Mouse (Mus musculus): ENCODE data around the gene Chrna1. TPM values are rescaled to one million over a fixed set of nuclear protein-coding genes. Genes with fewer than 3 reads are reported as not detected.
A peak's percentile ranks its signal among the peaks of the same experiment; 100 is the strongest.

The Chrna1 gene
- polyA plus RNA-seq, 1 experiment from 2014 or later: 0.19 TPM

DNA sequence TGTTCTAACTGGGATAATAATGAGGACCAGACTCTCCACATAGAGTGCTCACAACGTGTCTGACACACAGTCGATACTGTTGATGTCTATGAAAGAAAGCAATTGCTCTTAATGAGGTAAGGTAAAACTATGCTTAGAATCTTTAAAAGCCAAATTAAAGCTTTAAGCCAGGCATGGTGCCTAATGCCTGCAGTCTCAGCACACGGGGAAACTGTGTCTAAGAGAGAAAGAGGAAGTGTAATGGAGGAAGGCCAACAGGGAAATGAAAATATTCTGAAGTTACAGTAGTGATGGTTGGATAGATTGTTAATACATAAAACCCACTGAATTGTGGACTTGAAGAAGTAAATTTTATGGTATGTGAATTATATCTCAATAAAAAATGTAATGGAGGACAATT is 25.7 kb downstream of the Chrna1 start:
- H3K9me3 ChIP-seq (ENCODE audit: control insufficient read depth, low read length): no peaks in the 10 kb centered on the region
- ATAC-seq (ENCODE audit: low read depth): no peak
- no peaks in the 10 kb centered on the region for H3K4me1 ChIP-seq (ENCODE audit: control insufficient read depth, insufficient read depth, low read length)
- H3K9ac ChIP-seq (replicated peaks; ENCODE audit: low read depth, low read length): no peak overlapping the region
- WGBS: 77% methylated on average over 3 of the region's 3 CpGs
- H3K27me3 ChIP-seq (ENCODE audit: control insufficient read depth, insufficient read depth, low read length): no peaks in the 10 kb centered on the region
- no peak overlapping the region for H3K4me2 ChIP-seq (ENCODE audit: low read depth, low read length)
- H3K36me3 ChIP-seq (ENCODE audit: control insufficient read depth, insufficient read depth, low read length): no peaks in the 10 kb centered on the region
- no peak overlapping the region for H3K27ac ChIP-seq (ENCODE audit: low read depth, low read length)
- H3K4me3 ChIP-seq (ENCODE audit: low read depth, low read length): no peak overlapping the region

DNA sequence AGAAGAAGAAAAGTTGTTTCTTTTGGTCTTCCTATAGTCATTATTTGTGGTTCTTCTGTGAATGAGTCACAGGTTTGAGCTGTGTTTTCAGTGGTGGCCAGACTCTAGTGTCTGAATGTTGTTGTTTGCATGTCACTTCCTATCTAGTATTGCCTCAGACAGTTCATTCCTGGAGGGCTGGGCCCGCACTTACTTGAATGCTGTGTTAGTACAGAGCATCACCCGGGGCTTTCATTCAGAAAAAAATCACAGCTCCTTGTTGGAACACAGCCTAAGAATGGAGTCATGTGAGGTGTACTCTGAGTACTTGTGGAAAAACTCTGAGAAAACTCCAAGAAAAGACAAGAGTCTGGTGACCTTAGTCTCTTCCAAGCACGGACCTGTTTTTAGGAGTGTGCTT is 27.2 kb downstream of the Chrna1 start:
- no peak overlapping the region for H3K9ac ChIP-seq (replicated peaks; ENCODE audit: low read depth, low read length)
- H3K9me3 ChIP-seq (ENCODE audit: control insufficient read depth, low read length): no peaks in the 10 kb centered on the region
- H3K27me3 ChIP-seq (ENCODE audit: control insufficient read depth, insufficient read depth, low read length): no peaks in the 10 kb centered on the region
- H3K4me2 ChIP-seq (ENCODE audit: low read depth, low read length): no peak overlapping the region
- no peaks in the 10 kb centered on the region for H3K36me3 ChIP-seq (ENCODE audit: control insufficient read depth, insufficient read depth, low read length)
- WGBS: 81% methylated on average over 3 of the region's 3 CpGs
- H3K4me1 ChIP-seq (ENCODE audit: control insufficient read depth, insufficient read depth, low read length): no peaks in the 10 kb centered on the region
- ATAC-seq (ENCODE audit: low read depth): no peak
- H3K4me3 ChIP-seq (ENCODE audit: low read depth, low read length): no peak overlapping the region
- no peak overlapping the region for H3K27ac ChIP-seq (ENCODE audit: low read depth, low read length)

DNA sequence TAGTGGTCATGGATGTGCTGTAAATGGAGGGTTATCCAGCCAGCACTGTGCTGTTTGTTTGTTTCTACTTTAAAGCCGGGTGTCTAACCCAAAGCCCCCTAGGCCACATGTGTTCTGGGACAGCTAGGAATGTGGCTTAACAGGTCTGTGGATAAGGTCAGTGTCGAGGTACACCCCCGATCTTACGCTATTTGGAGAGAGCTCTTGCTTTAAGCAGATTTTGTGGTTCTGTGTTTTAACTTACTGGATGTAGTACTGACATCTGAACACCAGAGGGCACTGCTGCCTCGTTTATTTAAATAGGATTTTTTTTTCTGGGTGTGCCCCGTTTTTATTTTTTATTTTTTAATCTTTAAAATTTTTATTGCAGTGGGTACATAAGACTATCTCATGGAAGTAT is 29.4 kb downstream of the Chrna1 start:
- no peak overlapping the region for H3K27ac ChIP-seq (ENCODE audit: low read depth, low read length)
- no peaks in the 10 kb centered on the region for H3K27me3 ChIP-seq (ENCODE audit: control insufficient read depth, insufficient read depth, low read length)
- H3K36me3 ChIP-seq (ENCODE audit: control insufficient read depth, insufficient read depth, low read length): no peaks in the 10 kb centered on the region
- H3K4me2 ChIP-seq (ENCODE audit: low read depth, low read length): no peak overlapping the region
- H3K4me3 ChIP-seq (ENCODE audit: low read depth, low read length): no peak overlapping the region
- no peaks in the 10 kb centered on the region for H3K4me1 ChIP-seq (ENCODE audit: control insufficient read depth, insufficient read depth, low read length)
- no peak overlapping the region for H3K9ac ChIP-seq (replicated peaks; ENCODE audit: low read depth, low read length)
- H3K9me3 ChIP-seq (ENCODE audit: control insufficient read depth, low read length): no peaks in the 10 kb centered on the region
- WGBS: 34% methylated on average over 6 of the region's 6 CpGs
- no peak for ATAC-seq (ENCODE audit: low read depth)

DNA sequence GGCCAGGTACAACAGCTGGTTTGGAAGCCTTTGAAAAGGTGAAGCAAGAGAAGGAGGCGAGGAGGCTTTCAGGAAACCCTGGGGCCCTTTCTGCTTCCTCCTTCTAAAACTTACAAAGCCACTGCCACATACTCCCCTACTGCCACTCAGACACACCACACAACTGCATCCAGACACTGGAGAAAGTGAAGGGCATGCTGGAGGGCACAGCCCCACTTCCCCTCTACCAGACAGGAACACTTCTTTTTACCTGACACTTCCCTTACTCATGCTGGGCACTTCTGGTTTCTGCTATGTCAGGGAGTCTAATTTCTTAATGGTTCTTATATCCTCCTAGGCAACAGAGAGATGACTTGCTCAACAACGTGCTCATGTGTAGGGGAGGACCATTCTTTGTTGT is 31.6 kb downstream of the Chrna1 start:
- ATAC-seq (ENCODE audit: low read depth): no peak

DNA sequence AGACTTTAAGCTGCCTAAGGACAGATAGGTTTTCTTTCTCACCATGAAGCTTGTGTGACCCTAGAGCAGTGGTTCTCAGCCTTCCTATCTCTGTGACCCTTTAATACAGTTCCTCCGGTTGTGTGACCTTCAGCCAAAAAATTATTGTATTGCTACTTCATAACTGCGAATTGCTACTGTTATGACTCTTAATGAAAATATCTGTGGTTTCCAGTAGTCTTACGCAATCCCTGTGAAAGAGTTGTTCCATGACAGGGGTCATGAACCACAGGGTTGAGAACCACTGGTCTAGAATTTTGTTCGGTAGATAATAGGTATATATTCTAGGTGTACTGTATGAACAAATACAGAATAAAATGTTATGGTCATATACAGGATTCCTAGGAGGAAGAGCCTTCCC is 32.9 kb downstream of the Chrna1 start:
- Histone ChIP-seq H3K9me3 (ENCODE audit: control insufficient read depth, low read length) (no peaks in the 10 kb centered on the region), H3K4me2 (ENCODE audit: low read depth, low read length) (no peak overlapping the region), H3K9ac (replicated peaks; ENCODE audit: low read depth, low read length) (no peak overlapping the region), H3K27me3 (ENCODE audit: control insufficient read depth, insufficient read depth, low read length) (no peaks in the 10 kb centered on the region), H3K4me1 (ENCODE audit: control insufficient read depth, insufficient read depth, low read length) (no peaks in the 10 kb centered on the region), H3K36me3 (ENCODE audit: control insufficient read depth, insufficient read depth, low read length) (no peaks in the 10 kb centered on the region), H3K27ac (ENCODE audit: low read depth, low read length) (no peak overlapping the region), H3K4me3 (ENCODE audit: low read depth, low read length) (no peak overlapping the region)
- no peak for ATAC-seq (ENCODE audit: low read depth)
- 95% methylated on average over 4 of the region's 4 CpGs for WGBS

More for the DNA sequence above, 31.6 kb downstream of the Chrna1 start:
- 73% methylated on average over 2 of the region's 2 CpGs for WGBS
- H3K27ac ChIP-seq (ENCODE audit: low read depth, low read length): no peak overlapping the region
- H3K9me3 ChIP-seq (ENCODE audit: control insufficient read depth, low read length): no peaks in the 10 kb centered on the region
- no peak overlapping the region for H3K4me2 ChIP-seq (ENCODE audit: low read depth, low read length)
- H3K36me3 ChIP-seq (ENCODE audit: control insufficient read depth, insufficient read depth, low read length): no peaks in the 10 kb centered on the region
- no peak overlapping the region for H3K4me3 ChIP-seq (ENCODE audit: low read depth, low read length)
- no peak overlapping the region for H3K9ac ChIP-seq (replicated peaks; ENCODE audit: low read depth, low read length)
- H3K4me1 ChIP-seq (ENCODE audit: control insufficient read depth, insufficient read depth, low read length): no peaks in the 10 kb centered on the region
- no peaks in the 10 kb centered on the region for H3K27me3 ChIP-seq (ENCODE audit: control insufficient read depth, insufficient read depth, low read length)

DNA sequence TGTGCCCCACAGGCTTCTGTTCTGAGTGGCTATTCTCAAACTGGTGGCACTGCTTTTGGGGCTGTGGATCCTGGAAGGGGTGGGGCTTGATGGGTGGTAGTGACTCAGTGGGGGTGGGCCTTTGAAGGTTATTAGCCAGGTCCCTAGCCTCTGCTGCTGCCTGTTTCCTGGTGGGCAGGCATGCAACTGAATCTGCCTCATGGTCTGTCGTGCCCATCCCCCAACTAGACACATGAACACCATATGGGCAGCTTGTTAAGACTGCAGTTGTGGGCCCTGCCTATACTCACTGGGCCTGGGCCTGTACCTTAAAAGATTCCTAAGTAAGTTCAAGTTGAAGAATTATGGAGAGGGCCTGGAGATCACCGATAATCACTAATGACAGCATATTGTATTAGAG is 34.6 kb downstream of the Chrna1 start:
- WGBS: 72% methylated on average over 2 of the region's 2 CpGs
- H3K36me3 ChIP-seq (ENCODE audit: control insufficient read depth, insufficient read depth, low read length): no peaks in the 10 kb centered on the region
- no peak overlapping the region for H3K27ac ChIP-seq (ENCODE audit: low read depth, low read length)
- H3K4me2 ChIP-seq (ENCODE audit: low read depth, low read length): no peak overlapping the region
- no peaks in the 10 kb centered on the region for H3K27me3 ChIP-seq (ENCODE audit: control insufficient read depth, insufficient read depth, low read length)
- H3K4me3 ChIP-seq (ENCODE audit: low read depth, low read length): no peak overlapping the region
- no peaks in the 10 kb centered on the region for H3K9me3 ChIP-seq (ENCODE audit: control insufficient read depth, low read length)
- no peaks in the 10 kb centered on the region for H3K4me1 ChIP-seq (ENCODE audit: control insufficient read depth, insufficient read depth, low read length)
- ATAC-seq (ENCODE audit: low read depth): no peak
- no peak overlapping the region for H3K9ac ChIP-seq (replicated peaks; ENCODE audit: low read depth, low read length)

DNA sequence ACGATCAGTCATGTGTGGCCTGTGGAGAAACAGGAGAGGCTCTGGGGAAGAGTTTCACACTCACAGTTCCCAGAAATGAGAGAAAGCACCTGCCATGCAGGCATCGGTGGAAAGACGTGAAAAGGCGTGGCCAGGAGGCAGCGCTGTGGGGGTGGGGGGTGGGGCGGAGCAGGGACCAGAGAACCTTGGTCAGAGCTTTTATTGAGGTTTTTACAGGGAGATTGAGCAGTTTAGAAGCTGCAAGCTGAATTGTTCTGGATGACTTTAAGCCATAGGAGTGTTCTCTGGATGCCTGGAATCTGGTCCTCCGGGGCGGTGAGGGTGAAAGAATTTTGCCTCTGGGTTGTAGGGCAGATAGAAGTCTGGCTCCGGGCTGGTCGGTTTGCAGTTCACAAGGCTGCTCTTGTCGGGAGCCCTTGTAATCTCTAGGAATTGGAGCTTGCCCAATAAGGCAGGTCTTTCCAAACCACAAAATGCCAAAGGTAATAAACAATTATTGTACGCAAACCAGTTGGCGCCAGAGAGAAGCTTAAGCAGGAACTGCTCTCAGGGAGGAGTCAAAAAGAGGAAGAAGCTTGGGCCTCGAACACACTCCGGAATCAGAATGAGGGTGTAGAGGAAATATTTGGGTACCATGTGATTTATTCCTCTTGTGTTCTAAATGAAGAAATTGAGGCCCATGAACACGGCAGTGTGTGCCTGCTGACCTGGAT is 39.5 kb downstream of the Chrna1 start:
- 24% methylated on average over 16 of the region's 16 CpGs for WGBS

DNA sequence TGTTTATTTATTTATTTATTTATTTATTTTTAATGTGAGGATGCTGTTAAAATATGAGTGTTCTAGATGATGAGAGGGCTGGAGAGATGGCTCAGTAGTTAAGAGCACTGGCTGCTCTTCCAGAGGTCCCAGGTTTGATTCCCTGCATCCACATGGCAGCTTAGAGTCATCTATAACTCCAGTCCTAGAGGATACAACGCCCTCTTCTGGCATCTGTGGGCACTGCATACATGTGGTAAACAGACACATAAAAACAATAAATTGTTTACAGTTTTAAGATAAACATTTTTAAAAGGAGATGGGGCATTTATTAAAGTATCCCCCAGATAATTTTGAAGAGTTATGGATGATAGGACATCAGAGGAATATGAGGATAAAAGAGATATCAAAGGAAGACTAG is 40.4 kb downstream of the Chrna1 start:
- 34% methylated on average over 1 of the region's 1 CpGs for WGBS
- ATAC-seq (ENCODE audit: low read depth): no peak
- Histone ChIP-seq H3K27me3 (ENCODE audit: control insufficient read depth, insufficient read depth, low read length) (no peaks in the 10 kb centered on the region), H3K27ac (ENCODE audit: low read depth, low read length) (no peak overlapping the region), H3K4me3 (ENCODE audit: low read depth, low read length) (no peak overlapping the region), H3K36me3 (ENCODE audit: control insufficient read depth, insufficient read depth, low read length) (no peaks in the 10 kb centered on the region), H3K9me3 (ENCODE audit: control insufficient read depth, low read length) (no peaks in the 10 kb centered on the region), H3K4me1 (ENCODE audit: control insufficient read depth, insufficient read depth, low read length) (no peaks in the 10 kb centered on the region), H3K4me2 (ENCODE audit: low read depth, low read length) (no peak overlapping the region), H3K9ac (replicated peaks; ENCODE audit: low read depth, low read length) (no peak overlapping the region)

More for the DNA sequence above, 39.5 kb downstream of the Chrna1 start:
- no peaks in the 10 kb centered on the region for H3K36me3 ChIP-seq (ENCODE audit: control insufficient read depth, insufficient read depth, low read length)
- H3K27ac ChIP-seq (ENCODE audit: low read depth, low read length): no peak overlapping the region
- H3K9ac ChIP-seq (replicated peaks; ENCODE audit: low read depth, low read length): no peak overlapping the region
- ATAC-seq (ENCODE audit: low read depth): no peak
- H3K4me1 ChIP-seq (ENCODE audit: control insufficient read depth, insufficient read depth, low read length): no peaks in the 10 kb centered on the region
- H3K9me3 ChIP-seq (ENCODE audit: control insufficient read depth, low read length): no peaks in the 10 kb centered on the region
- peak overlapping the region; percentile 30; the same call in 1 of the 2 replicates for H3K4me2 ChIP-seq (ENCODE audit: low read depth, low read length)
- no peaks in the 10 kb centered on the region for H3K27me3 ChIP-seq (ENCODE audit: control insufficient read depth, insufficient read depth, low read length)
- no peak overlapping the region for H3K4me3 ChIP-seq (ENCODE audit: low read depth, low read length)

DNA sequence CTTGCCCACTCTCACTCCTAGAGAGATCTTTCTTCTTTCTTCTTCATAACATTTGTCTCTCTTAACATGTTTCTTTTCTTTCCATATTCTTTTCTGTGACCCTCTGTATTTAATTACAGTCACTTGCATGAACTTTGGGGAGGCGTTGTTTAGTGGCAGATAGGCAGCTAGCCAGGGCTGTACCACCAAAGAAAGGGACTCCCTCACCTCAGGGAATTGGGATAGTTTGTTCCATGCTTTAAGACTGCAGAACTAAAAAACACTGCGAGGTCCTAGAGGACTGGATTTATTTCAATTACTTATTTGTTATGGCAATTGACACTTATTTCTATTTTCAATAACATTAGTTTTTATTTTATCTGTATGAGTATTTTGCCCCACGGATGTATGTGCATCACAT is 41.0 kb downstream of the Chrna1 start:
- Histone ChIP-seq H3K4me3 (ENCODE audit: low read depth, low read length) (no peak overlapping the region), H3K27ac (ENCODE audit: low read depth, low read length) (no peak overlapping the region), H3K9ac (replicated peaks; ENCODE audit: low read depth, low read length) (no peak overlapping the region), H3K9me3 (ENCODE audit: control insufficient read depth, low read length) (no peaks in the 10 kb centered on the region), H3K36me3 (ENCODE audit: control insufficient read depth, insufficient read depth, low read length) (no peaks in the 10 kb centered on the region), H3K4me1 (ENCODE audit: control insufficient read depth, insufficient read depth, low read length) (no peaks in the 10 kb centered on the region), H3K27me3 (ENCODE audit: control insufficient read depth, insufficient read depth, low read length) (no peaks in the 10 kb centered on the region), H3K4me2 (ENCODE audit: low read depth, low read length) (no peak overlapping the region)
- no peak for ATAC-seq (ENCODE audit: low read depth)
- WGBS: 86% methylated on average over 3 of the region's 3 CpGs
